Mouse (Mus musculus) MEL (cell line): ENCODE measurements around the gene Mcu.

Source experiments
- CTCF ChIP-seq, 3 experiments: IDR thresholded peaks in 2 of 3; conservative IDR thresholded peaks in 1 of 3; 2 replicates each; pipeline ENCODE4 v1.5.1; 2011 to 2012; ENCODE audit warnings: low read length in 3 of 3, low read depth in 2 of 3, mild to moderate bottlenecking in 2 of 3, improper control_type of control experiment in 1 of 3, inconsistent platforms in 1 of 3, mixed read lengths in 1 of 3, moderate library complexity in 1 of 3; ENCODE audit not compliant: control insufficient read depth in 1 of 3, insufficient read depth in 1 of 3, poor library complexity in 1 of 3, severe bottlenecking in 1 of 3
- E2F4 ChIP-seq: IDR thresholded peaks from 2 replicates; pipeline ENCODE4 v1.6.1; 2011; ENCODE audit warnings: low read depth, low read length, improper control_type of control experiment, borderline replicate concordance
- EP300 ChIP-seq, 2 experiments: IDR thresholded peaks; 2 replicates each; pipeline ENCODE4 v1.6.1; 2011; ENCODE audit warnings: improper control_type of control experiment in 2 of 2, low read length in 2 of 2, low read depth in 1 of 2, mild to moderate bottlenecking in 1 of 2
- GATA1 ChIP-seq: IDR thresholded peaks from 2 replicates; pipeline ENCODE4 v1.6.1; 2011; ENCODE audit warnings: low read depth, low read length, improper control_type of control experiment
- MAFK ChIP-seq: IDR thresholded peaks from 2 replicates; pipeline ENCODE4 v1.6.1; 2011; ENCODE audit warnings: low read depth, mild to moderate bottlenecking, low read length, improper control_type of control experiment, borderline replicate concordance
- MYC ChIP-seq: IDR thresholded peaks from 2 replicates; pipeline ENCODE4 v1.6.1; 2011; ENCODE audit warnings: low read depth, mild to moderate bottlenecking, low read length, improper control_type of control experiment, moderate library complexity
- POLR2A ChIP-seq, 2 experiments: IDR thresholded peaks; 2 replicates each; pipeline ENCODE4 v1.6.1; 2011 to 2012; ENCODE audit warnings: low read length in 2 of 2, mild to moderate bottlenecking in 2 of 2, control low read depth in 1 of 2, improper control_type of control experiment in 1 of 2, low read depth in 1 of 2, moderate library complexity in 1 of 2; ENCODE audit not compliant: control insufficient read depth in 1 of 2, insufficient read depth in 1 of 2, poor library complexity in 1 of 2
- RCOR1 ChIP-seq: IDR thresholded peaks from 2 replicates; pipeline ENCODE4 v1.6.1; 2012; ENCODE audit warnings: low read depth, mild to moderate bottlenecking, inconsistent platforms, low read length, improper control_type of control experiment
- TBP ChIP-seq: IDR thresholded peaks from 2 replicates; pipeline ENCODE4 v1.8.0; 2011; ENCODE audit warnings: low read depth, low read length, improper control_type of control experiment
- TCF12 ChIP-seq: IDR thresholded peaks from 2 replicates; pipeline ENCODE4 v1.6.1; 2014; ENCODE audit warnings: low read depth, mild to moderate bottlenecking, inconsistent platforms, low read length, improper control_type of control experiment, moderate library complexity
- USF1 ChIP-seq: IDR thresholded peaks from 2 replicates; pipeline ENCODE4 v1.6.1; 2014; ENCODE audit warnings: low read depth, mild to moderate bottlenecking, inconsistent platforms, low read length, improper control_type of control experiment, moderate library complexity
- ZC3H11A ChIP-seq: IDR thresholded peaks from 2 replicates; pipeline ENCODE4 v1.6.1; 2012; ENCODE audit warnings: low read depth, mild to moderate bottlenecking, inconsistent platforms, low read length, improper control_type of control experiment
- ZNF384 ChIP-seq: IDR thresholded peaks from 2 replicates; pipeline ENCODE4 v1.6.1; 2012; ENCODE audit warnings: low read depth, mild to moderate bottlenecking, inconsistent platforms, low read length, improper control_type of control experiment

DNA sequence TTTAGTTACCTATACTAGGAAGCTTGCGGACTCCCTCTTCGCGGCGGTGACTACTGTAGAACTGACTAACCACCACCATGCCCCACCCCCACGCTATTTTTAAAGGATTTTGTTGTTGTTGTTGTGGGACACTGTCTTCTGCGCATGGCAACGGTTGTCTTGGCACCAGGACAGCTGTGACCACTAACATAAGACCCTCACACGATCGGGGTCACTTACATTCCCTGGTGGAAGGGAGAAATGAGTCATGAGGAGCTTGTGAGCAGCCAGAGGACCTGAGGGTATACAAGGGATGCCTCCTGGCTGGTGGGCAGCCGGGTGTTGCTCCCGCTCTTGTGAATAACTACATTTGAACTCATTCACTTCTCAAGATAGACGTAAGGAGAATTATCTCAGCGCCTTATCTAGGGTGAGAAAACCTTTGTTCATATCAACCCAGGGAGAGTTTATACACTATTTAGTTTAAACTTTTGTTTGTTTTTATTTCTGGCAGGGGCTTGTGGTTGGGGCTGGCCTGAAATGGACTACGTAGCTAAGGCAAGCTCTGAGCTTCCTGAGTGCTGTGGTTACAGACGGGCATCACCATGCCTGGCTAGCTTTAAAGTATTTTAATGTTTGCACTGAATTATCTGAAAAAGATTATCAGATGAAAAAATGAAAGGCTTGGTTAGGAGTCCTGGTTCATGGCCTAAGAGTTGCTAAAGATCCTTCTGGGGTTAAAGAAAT, 101.6 kb downstream of the Mcu start:
- no peak for TF ChIP-seq MYC
- no peak for TF ChIP-seq GATA1
- TF ChIP-seq ZC3H11A = no peak
- no peak for TF ChIP-seq TCF12
- no peak for TF ChIP-seq E2F4
- TF ChIP-seq MAFK = no peak
- TF ChIP-seq TBP = no peak
- TF ChIP-seq ZNF384 = no peak
- TF ChIP-seq CTCF (IDR thresholded peaks at IDR 0.05 in 2 of 3, conservative IDR thresholded peaks at IDR 0.05 in 1 of 3; ENCODE audit: control insufficient read depth in 1 of 3, insufficient read depth in 1 of 3, low read depth in 2 of 3, low read length in 3 of 3, poor library complexity in 1 of 3, severe bottlenecking in 1 of 3) = no peak
- TF ChIP-seq POLR2A (IDR thresholded peaks at IDR 0.05; ENCODE audit: control insufficient read depth in 1 of 2, insufficient read depth in 1 of 2, low read depth in 1 of 2, low read length in 2 of 2, poor library complexity in 1 of 2) = no peak
- no peak for TF ChIP-seq USF1
- no peak for TF ChIP-seq EP300 (IDR thresholded peaks at IDR 0.05; ENCODE audit: low read depth in 1 of 2, low read length in 2 of 2)
- no peak for TF ChIP-seq RCOR1
